Mouse (Mus musculus): Measurements from ENCODE around the gene Ikzf5.

DNA sequence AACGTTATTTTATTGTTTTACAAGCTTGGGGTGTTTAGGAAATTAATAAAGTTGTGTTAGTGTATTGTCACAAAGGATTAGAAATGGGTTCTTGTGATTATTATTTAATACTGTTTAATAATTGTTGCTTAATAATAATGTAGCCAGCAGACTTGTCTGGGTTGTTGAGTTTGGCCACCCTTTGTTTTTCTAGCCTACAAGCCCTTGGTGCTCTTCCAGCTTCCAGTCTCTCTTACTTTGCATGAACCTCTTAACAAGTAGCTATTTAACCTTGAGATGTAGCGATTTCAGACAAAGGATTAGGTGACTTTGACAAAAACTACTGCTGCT is 1.6 kb upstream of the Ikzf5 start:
- TF ChIP-seq CTCF (IDR thresholded peaks at IDR 0.05; ENCODE audit: control insufficient read depth, insufficient read depth, low read length) (no peak), POLR2A (IDR thresholded peaks at IDR 0.05; ENCODE audit: borderline replicate concordance, control insufficient read depth, low read depth, low read length) (no peak)

All from bone marrow, adult 2 months (tissue).